Mouse (Mus musculus) embryonic stem cell, embryonic (primary cell): Measurements from ENCODE around the gene Plpp2.

Experiments used
- CTCF ChIA-PET, 4 experiments: fragments of 300-600 bp in 2 of 4; fragments of 350-600 bp in 2 of 4; sonication (Branson Sonifier 250); formaldehyde crosslinking; loops; one replicate each; lab custom pipeline; 2022; ENCODE audit warnings: inconsistent platforms in 2 of 4; lab: Charles Lee
- POLR2A ChIA-PET, 4 experiments: fragments of 300-600 bp in 2 of 4; fragments of 350-600 bp in 2 of 4; sonication (Branson Sonifier 250); formaldehyde crosslinking; loops; one replicate each; lab custom pipeline; 2022; ENCODE audit warnings: antibody characterized with exemption in 4 of 4, inconsistent platforms in 1 of 4; lab: Charles Lee

Plpp2 gene

GRCm38 (mm10) chr10:79538873-79539272, 5.3 kb upstream of the Plpp2 start:
- ChIA-PET CTCF (no interaction called here), POLR2A (interaction anchor here in 1 of 4 experiments (0.5 to 0.6 kb wide), 2 partner anchors 20 to 1030 kb away, joined by 3 to 4 read pairs; no protein-coding TSS in a partner anchor)

- POLR2A ChIA-PET, result interaction anchor here in 1 of 4 experiments (1.1 kb wide), 1 partner anchor 15 kb away, joined by 5 read pairs; no protein-coding TSS in a partner anchor
- CTCF ChIA-PET, result interaction anchor here in 2 of 4 experiments (0.6 kb wide), 2 partner anchors 108 to 247 kb away, joined by 3 to 5 read pairs; no protein-coding TSS in a partner anchor
These were observed 4.7 kb upstream of the Plpp2 start for GRCm38 (mm10) chr10:79538323-79538722.

GRCm38 (mm10) chr10:79537781-79538180, 4.2 kb upstream of the Plpp2 start:
- CTCF ChIA-PET, result interaction anchor here in 2 of 4 experiments (0.6 kb wide), 2 partner anchors 109 to 247 kb away, joined by 3 to 5 read pairs; no protein-coding TSS in a partner anchor
- POLR2A ChIA-PET, result interaction anchor here in 2 of 4 experiments (0.6 to 1.1 kb wide), 2 partner anchors 16 to 73 kb away, joined by 3 to 5 read pairs; no protein-coding TSS in a partner anchor

- ChIA-PET POLR2A (interaction anchor here in 2 of 4 experiments (0.6 to 1.1 kb wide), 2 partner anchors 16 to 73 kb away, joined by 3 to 5 read pairs; no protein-coding TSS in a partner anchor), CTCF (no interaction called here)
These were observed 3.7 kb upstream of the Plpp2 start for GRCm38 (mm10) chr10:79537271-79537670.

GRCm38 (mm10) chr10:79536461-79537080, 3.0 kb upstream of the Plpp2 start:
- ChIA-PET CTCF (no interaction called here), POLR2A (no interaction called here)

GRCm38 (mm10) chr10:79535431-79535830, 1.8 kb upstream of the Plpp2 start:
- ChIA-PET CTCF (interaction anchor here in 2 of 4 experiments (0.6 kb wide), 2 partner anchors 245 to 1106 kb away, joined by 3 read pairs; no protein-coding TSS in a partner anchor), POLR2A (no interaction called here)

- CTCF ChIA-PET, result no interaction called here
- POLR2A ChIA-PET, result interaction anchor here in 1 of 4 experiments (1.3 to 2.5 kb wide), 3 partner anchors 12 to 21 kb away, joined by 3 to 8 read pairs (median 5); partner anchors contain the start of gene Mier2
These were observed 830 bp upstream of the Plpp2 start for GRCm38 (mm10) chr10:79534426-79534825.

GRCm38 (mm10) chr10:79532678-79533077, 918 bp downstream of the Plpp2 start:
- POLR2A ChIA-PET, result interaction anchor here in 3 of 4 experiments (0.6 to 2.5 kb wide), 5 partner anchors 20 to 777 kb away, joined by 4 to 14 read pairs (median 5); partner anchors contain the start of gene Mier2 (in 1 of the 3)
- CTCF ChIA-PET, result interaction anchor here in 3 of 4 experiments (0.5 to 1.2 kb wide), 6 partner anchors 9 to 751 kb away, joined by 3 to 8 read pairs (median 4); no protein-coding TSS in a partner anchor

GRCm38 (mm10) chr10:79531593-79531992, 2.0 kb downstream of the Plpp2 start:
- POLR2A ChIA-PET, result interaction anchor here in 1 of 4 experiments (0.6 kb wide), 1 partner anchor 64 kb away, joined by 3 read pairs; no protein-coding TSS in a partner anchor
- CTCF ChIA-PET, result no interaction called here

GRCm38 (mm10) chr10:79530721-79531120, 2.9 kb downstream of the Plpp2 start:
- ChIA-PET POLR2A (interaction anchor here in 1 of 4 experiments (1.1 kb wide), 1 partner anchor 13 kb away, joined by 3 read pairs; no protein-coding TSS in a partner anchor), CTCF (no interaction called here)

- ChIA-PET CTCF (no interaction called here), POLR2A (interaction anchor here in 1 of 4 experiments (1.1 kb wide), 1 partner anchor 14 kb away, joined by 3 read pairs; no protein-coding TSS in a partner anchor)
These were observed 3.4 kb downstream of the Plpp2 start for GRCm38 (mm10) chr10:79530241-79530640.

GRCm38 (mm10) chr10:79528081-79528480, 5.5 kb downstream of the Plpp2 start:
- ChIA-PET CTCF (interaction anchor here in 2 of 4 experiments (0.5 to 0.6 kb wide), 3 partner anchors 9 to 388 kb away, joined by 3 to 4 read pairs (median 3); no protein-coding TSS in a partner anchor), POLR2A (no interaction called here)

- ChIA-PET CTCF (interaction anchor here in 1 of 4 experiments (0.6 kb wide), 1 partner anchor 8 kb away, joined by 3 read pairs; no protein-coding TSS in a partner anchor), POLR2A (no interaction called here)
These were observed 6.1 kb downstream of the Plpp2 start for GRCm38 (mm10) chr10:79527453-79527845.

- CTCF ChIA-PET, result no interaction called here
- POLR2A ChIA-PET, result interaction anchor here in 1 of 4 experiments (0.5 kb wide), 1 partner anchor 30 kb away, joined by 3 read pairs; no protein-coding TSS in a partner anchor
These were observed 6.7 kb downstream of the Plpp2 start for GRCm38 (mm10) chr10:79526661-79527452.

- POLR2A ChIA-PET, result no interaction called here
These were observed 7.9 kb downstream of the Plpp2 start for GRCm38 (mm10) chr10:79525456-79526325.

GRCm38 (mm10) chr10:79524433-79524832, 9.2 kb downstream of the Plpp2 start:
- CTCF ChIA-PET, result no interaction called here
- POLR2A ChIA-PET, result no interaction called here

More at GRCm38 (mm10) chr10:79525456-79526325, 7.9 kb downstream of the Plpp2 start:
- CTCF ChIA-PET, result no interaction called here

GRCm38 (mm10) chr10:79506709-79507108, 26.9 kb downstream of the Plpp2 start:
- CTCF ChIA-PET, result no interaction called here
- POLR2A ChIA-PET, result interaction anchor here in 1 of 4 experiments (1.7 kb wide), 1 partner anchor 10 kb away, joined by 4 read pairs; no protein-coding TSS in a partner anchor
